Mouse (Mus musculus): Measurements from ENCODE around the gene Cdh26. TPM values are rescaled to one million over a fixed set of nuclear protein-coding genes. Genes with fewer than 3 reads are reported as not detected.

Cdh26 gene
- polyA plus RNA-seq, 1 experiment from 2014 or later, result 0.10 TPM

- no peak for ATAC-seq (replicated peaks; ENCODE audit: insufficient number of reproducible peaks, low FRiP score, low TSS enrichment)
- Histone ChIP-seq H3K4me2 (no peak overlapping the region), H3K27ac (ENCODE audit: low read depth, low read length) (no peak overlapping the region), H3K9me3 (replicated peaks; ENCODE audit: control insufficient read depth, low read length) (no peaks in the 10 kb centered on the region), H3K9ac (ENCODE audit: low read depth, low read length) (no peak overlapping the region), H3K4me1 (ENCODE audit: control insufficient read depth, insufficient read depth, low read length) (peaks cover 5% of the 10 kb centered on the region; the same call in 1 of the 2 replicates), H3K4me3 (ENCODE audit: low read depth, low read length) (no peak overlapping the region), H3K27me3 (ENCODE audit: control insufficient read depth, insufficient read depth, low read length) (no peaks in the 10 kb centered on the region), H3K36me3 (ENCODE audit: control insufficient read depth, insufficient read depth, low read length) (peaks cover under 1% of the 10 kb centered on the region; the same call in 1 of the 2 replicates)
- 71% methylated on average over 9 of the region's 9 CpGs for WGBS (ENCODE audit: insufficient replicate concordance)
These were observed 2.1 kb upstream of the Cdh26 start for GRCm38 (mm10) chr2:178428183-178428582.

- 80% methylated on average over 4 of the region's 4 CpGs for WGBS (ENCODE audit: insufficient replicate concordance)
- Histone ChIP-seq H3K36me3 (ENCODE audit: control insufficient read depth, insufficient read depth, low read length) (no peaks in the 10 kb centered on the region), H3K27me3 (ENCODE audit: control insufficient read depth, insufficient read depth, low read length) (no peaks in the 10 kb centered on the region), H3K4me2 (no peak overlapping the region), H3K4me1 (ENCODE audit: control insufficient read depth, insufficient read depth, low read length) (peaks cover 4% of the 10 kb centered on the region; the same call in 1 of the 2 replicates), H3K9me3 (replicated peaks; ENCODE audit: control insufficient read depth, low read length) (no peaks in the 10 kb centered on the region), H3K27ac (ENCODE audit: low read depth, low read length) (no peak overlapping the region), H3K4me3 (ENCODE audit: low read depth, low read length) (no peak overlapping the region), H3K9ac (ENCODE audit: low read depth, low read length) (no peak overlapping the region)
- no peak for ATAC-seq (replicated peaks; ENCODE audit: insufficient number of reproducible peaks, low FRiP score, low TSS enrichment)
These were observed 1.7 kb upstream of the Cdh26 start for GRCm38 (mm10) chr2:178428676-178429075.

GRCm38 (mm10) chr2:178429426-178429825, 905 bp upstream of the Cdh26 start:
- no peak overlapping the region for H3K4me2 ChIP-seq
- ATAC-seq (replicated peaks; ENCODE audit: insufficient number of reproducible peaks, low FRiP score, low TSS enrichment), result no peak
- no peaks in the 10 kb centered on the region for H3K27me3 ChIP-seq (ENCODE audit: control insufficient read depth, insufficient read depth, low read length)
- H3K4me1 ChIP-seq (ENCODE audit: control insufficient read depth, insufficient read depth, low read length), result peaks cover 4% of the 10 kb centered on the region; the same call in 1 of the 2 replicates
- no peak overlapping the region for H3K9ac ChIP-seq (ENCODE audit: low read depth, low read length)
- H3K36me3 ChIP-seq (ENCODE audit: control insufficient read depth, insufficient read depth, low read length), result no peaks in the 10 kb centered on the region
- H3K27ac ChIP-seq (ENCODE audit: low read depth, low read length), result no peak overlapping the region
- H3K9me3 ChIP-seq (replicated peaks; ENCODE audit: control insufficient read depth, low read length), result no peaks in the 10 kb centered on the region
- 79% methylated on average over 6 of the region's 6 CpGs for WGBS (ENCODE audit: insufficient replicate concordance)
- H3K4me3 ChIP-seq (ENCODE audit: low read depth, low read length), result no peak overlapping the region

- Histone ChIP-seq H3K4me1 (ENCODE audit: control insufficient read depth, insufficient read depth, low read length) (peaks cover 4% of the 10 kb centered on the region; the same call in 1 of the 2 replicates), H3K4me3 (ENCODE audit: low read depth, low read length) (no peak overlapping the region), H3K9me3 (replicated peaks; ENCODE audit: control insufficient read depth, low read length) (no peaks in the 10 kb centered on the region), H3K9ac (ENCODE audit: low read depth, low read length) (no peak overlapping the region), H3K4me2 (no peak overlapping the region), H3K36me3 (ENCODE audit: control insufficient read depth, insufficient read depth, low read length) (no peaks in the 10 kb centered on the region), H3K27ac (ENCODE audit: low read depth, low read length) (no peak overlapping the region), H3K27me3 (ENCODE audit: control insufficient read depth, insufficient read depth, low read length) (no peaks in the 10 kb centered on the region)
- 72% methylated on average over 2 of the region's 2 CpGs for WGBS (ENCODE audit: insufficient replicate concordance)
- no peak for ATAC-seq (replicated peaks; ENCODE audit: insufficient number of reproducible peaks, low FRiP score, low TSS enrichment)
These were observed 3.2 kb downstream of the Cdh26 start for GRCm38 (mm10) chr2:178433495-178433894.

- WGBS (ENCODE audit: insufficient replicate concordance), result 74% methylated on average over 2 of the region's 2 CpGs
- Histone ChIP-seq H3K4me1 (ENCODE audit: control insufficient read depth, insufficient read depth, low read length) (peaks cover 4% of the 10 kb centered on the region; the same call in 1 of the 2 replicates), H3K9ac (ENCODE audit: low read depth, low read length) (no peak overlapping the region), H3K36me3 (ENCODE audit: control insufficient read depth, insufficient read depth, low read length) (no peaks in the 10 kb centered on the region), H3K9me3 (replicated peaks; ENCODE audit: control insufficient read depth, low read length) (no peaks in the 10 kb centered on the region), H3K27ac (ENCODE audit: low read depth, low read length) (no peak overlapping the region), H3K4me2 (no peak overlapping the region), H3K4me3 (ENCODE audit: low read depth, low read length) (no peak overlapping the region), H3K27me3 (ENCODE audit: control insufficient read depth, insufficient read depth, low read length) (no peaks in the 10 kb centered on the region)
- no peak for ATAC-seq (replicated peaks; ENCODE audit: insufficient number of reproducible peaks, low FRiP score, low TSS enrichment)
These were observed 3.6 kb downstream of the Cdh26 start for GRCm38 (mm10) chr2:178433903-178434302.

GRCm38 (mm10) chr2:178437311-178437710, 7.0 kb downstream of the Cdh26 start:
- ATAC-seq (replicated peaks; ENCODE audit: insufficient number of reproducible peaks, low FRiP score, low TSS enrichment), result no peak
- WGBS (ENCODE audit: insufficient replicate concordance), result 60% methylated on average over 9 of the region's 9 CpGs
- no peaks in the 10 kb centered on the region for H3K9me3 ChIP-seq (replicated peaks; ENCODE audit: control insufficient read depth, low read length)
- no peaks in the 10 kb centered on the region for H3K27me3 ChIP-seq (ENCODE audit: control insufficient read depth, insufficient read depth, low read length)
- no peaks in the 10 kb centered on the region for H3K4me1 ChIP-seq (ENCODE audit: control insufficient read depth, insufficient read depth, low read length)
- no peaks in the 10 kb centered on the region for H3K36me3 ChIP-seq (ENCODE audit: control insufficient read depth, insufficient read depth, low read length)
- no peak overlapping the region for H3K4me2 ChIP-seq
- no peak overlapping the region for H3K9ac ChIP-seq (ENCODE audit: low read depth, low read length)
- H3K4me3 ChIP-seq (ENCODE audit: low read depth, low read length), result no peak overlapping the region
- no peak overlapping the region for H3K27ac ChIP-seq (ENCODE audit: low read depth, low read length)

GRCm38 (mm10) chr2:178449386-178449785, 19.1 kb downstream of the Cdh26 start:
- no peak overlapping the region for H3K9ac ChIP-seq (ENCODE audit: low read depth, low read length)
- H3K4me3 ChIP-seq (ENCODE audit: low read depth, low read length), result no peak overlapping the region
- no peaks in the 10 kb centered on the region for H3K9me3 ChIP-seq (replicated peaks; ENCODE audit: control insufficient read depth, low read length)
- H3K36me3 ChIP-seq (ENCODE audit: control insufficient read depth, insufficient read depth, low read length), result no peaks in the 10 kb centered on the region
- no peak overlapping the region for H3K27ac ChIP-seq (ENCODE audit: low read depth, low read length)
- no peak for ATAC-seq (replicated peaks; ENCODE audit: insufficient number of reproducible peaks, low FRiP score, low TSS enrichment)
- H3K4me1 ChIP-seq (ENCODE audit: control insufficient read depth, insufficient read depth, low read length), result no peaks in the 10 kb centered on the region
- no peak overlapping the region for H3K4me2 ChIP-seq
- WGBS (ENCODE audit: insufficient replicate concordance), result 74% methylated on average over 4 of the region's 4 CpGs
- H3K27me3 ChIP-seq (ENCODE audit: control insufficient read depth, insufficient read depth, low read length), result no peaks in the 10 kb centered on the region

GRCm38 (mm10) chr2:178450236-178450635, 19.9 kb downstream of the Cdh26 start:
- 26% methylated on average over 2 of the region's 2 CpGs for WGBS (ENCODE audit: insufficient replicate concordance)
- Histone ChIP-seq H3K4me3 (ENCODE audit: low read depth, low read length) (no peak overlapping the region), H3K36me3 (ENCODE audit: control insufficient read depth, insufficient read depth, low read length) (no peaks in the 10 kb centered on the region), H3K4me2 (no peak overlapping the region), H3K27me3 (ENCODE audit: control insufficient read depth, insufficient read depth, low read length) (no peaks in the 10 kb centered on the region), H3K9me3 (replicated peaks; ENCODE audit: control insufficient read depth, low read length) (no peaks in the 10 kb centered on the region), H3K4me1 (ENCODE audit: control insufficient read depth, insufficient read depth, low read length) (no peaks in the 10 kb centered on the region), H3K27ac (ENCODE audit: low read depth, low read length) (no peak overlapping the region), H3K9ac (ENCODE audit: low read depth, low read length) (no peak overlapping the region)
- ATAC-seq (replicated peaks; ENCODE audit: insufficient number of reproducible peaks, low FRiP score, low TSS enrichment), result no peak

GRCm38 (mm10) chr2:178450961-178451360, 20.6 kb downstream of the Cdh26 start:
- Histone ChIP-seq H3K27me3 (ENCODE audit: control insufficient read depth, insufficient read depth, low read length) (no peaks in the 10 kb centered on the region), H3K9ac (ENCODE audit: low read depth, low read length) (no peak overlapping the region), H3K4me2 (no peak overlapping the region), H3K4me1 (ENCODE audit: control insufficient read depth, insufficient read depth, low read length) (no peaks in the 10 kb centered on the region), H3K27ac (ENCODE audit: low read depth, low read length) (no peak overlapping the region), H3K9me3 (replicated peaks; ENCODE audit: control insufficient read depth, low read length) (no peaks in the 10 kb centered on the region), H3K4me3 (ENCODE audit: low read depth, low read length) (no peak overlapping the region), H3K36me3 (ENCODE audit: control insufficient read depth, insufficient read depth, low read length) (no peaks in the 10 kb centered on the region)
- ATAC-seq (replicated peaks; ENCODE audit: insufficient number of reproducible peaks, low FRiP score, low TSS enrichment), result no peak
- 58% methylated on average over 10 of the region's 10 CpGs for WGBS (ENCODE audit: insufficient replicate concordance)
